ENCODE assay signal across 10 mouse cellular contexts in genomic region chr15:37020581-37021245, GRCm38 (mm10). TPM values are rescaled to one million over a fixed set of nuclear protein-coding genes. Genes with fewer than 3 reads are reported as not detected.
DNase-seq lines count a peak whose midpoint lies in the region; ATAC-seq and TF ChIP-seq lines count a peak whose summit lies in the region.
"Had no signal": no experiment of that assay in that cellular context is flagged by ENCODE, and none has a peak within 500 bp of the region (broad histone marks: within the 10 kb centered on the region; RNA-seq: fewer than 3 reads in every experiment).

No protein-coding gene starts in this region.

- CTCF ChIA-PET in Patski (lab: Charles Lee): interaction anchor here (0.5 kb wide), 1 partner anchor 19 kb away, joined by 3 read pairs; no protein-coding TSS in a partner anchor

- in situ Hi-C loops in Patski (cut with MboI; ENCODE audit: low pct_unique_long_range_greater_than_20kb): no loop called here

- no peaks in the 10 kb centered on the region for H3K9me3 ChIP-seq in liver, embryonic 11.5 days (ENCODE audit: control insufficient read depth, low read length)
- H3K9me3 ChIP-seq: midbrain, embryonic 13.5 days had no signal

- peak; percentile 70; the same call in 1 of the 2 replicates for ATAC-seq in cerebellum, adult (ENCODE audit: insufficient number of reproducible peaks, low FRiP score, low TSS enrichment)
- no peak for ATAC-seq in liver, embryonic 11.5 days (replicated peaks; ENCODE audit: low FRiP score)
- no peak for ATAC-seq in Patski
- peak; percentile 74 for ATAC-seq in inflammation-experienced regulatory T-cells, adult 6 months
- ATAC-seq in erythroid progenitor cell, adult 5-6 weeks (replicated peaks; ENCODE audit: low FRiP score, poor library complexity, severe bottlenecking): no peak
- ATAC-seq: midbrain, embryonic 13.5 days had no signal

- no peak overlapping the region for H3K27ac ChIP-seq in liver, adult 2 months (replicated peaks; ENCODE audit: insufficient read depth, low read depth, low read length)
- no peak overlapping the region for H3K27ac ChIP-seq in liver, embryonic 11.5 days (ENCODE audit: low read depth, low read length)
- H3K27ac ChIP-seq: midbrain, embryonic 13.5 days had no signal

- TF ChIP-seq CTCF in liver, adult 2 months (IDR thresholded peaks at IDR 0.05; ENCODE audit: low read depth, low read length): peak; percentile 56
- peak; percentile 48 for TF ChIP-seq CTCF in Patski (IDR thresholded peaks at IDR 0.05)

- POLR2A ChIA-PET in Patski (lab: Charles Lee): no interaction called here

- DNase-seq in cerebellum, adult 11 months: no peak
- DNase-seq in liver, adult 2 months (ENCODE audit: extremely low read depth, low read depth, low spot score): no peak
- no peak for DNase-seq in liver, embryonic 11.5 days (ENCODE audit: low spot score)
- no peak for DNase-seq in Patski (ENCODE audit: low read depth, low spot score)
- DNase-seq in adrenal gland, adult 8-10 months: no peak
- DNase-seq: thymus, postnatal 25 days had no signal

- no peaks in the 10 kb centered on the region for H3K79me2 ChIP-seq in liver, adult 2 months (ENCODE audit: control insufficient read depth, insufficient read depth, low read length)

- H3K4me1 ChIP-seq in liver, adult 2 months (ENCODE audit: control insufficient read depth, insufficient read depth, low read length): no peaks in the 10 kb centered on the region
- H3K4me1 ChIP-seq in liver, embryonic 11.5 days (replicated peaks; ENCODE audit: control insufficient read depth, insufficient read depth, low read length): no peaks in the 10 kb centered on the region
- H3K4me1 ChIP-seq: midbrain, embryonic 13.5 days had no signal

- H3K4me2 ChIP-seq in liver, embryonic 11.5 days: no peak overlapping the region
- H3K4me2 ChIP-seq: midbrain, embryonic 13.5 days had no signal

- H3K27me3 ChIP-seq in liver, adult 2 months (ENCODE audit: control insufficient read depth, insufficient read depth, low read length): no peaks in the 10 kb centered on the region
- no peaks in the 10 kb centered on the region for H3K27me3 ChIP-seq in liver, embryonic 11.5 days (replicated peaks; ENCODE audit: control insufficient read depth, insufficient read depth, low read length)
- H3K27me3 ChIP-seq in Patski: no peaks in the 10 kb centered on the region
- H3K27me3 ChIP-seq: midbrain, embryonic 13.5 days had no signal

- TF ChIP-seq POLR2A in liver, adult 2 months (IDR thresholded peaks at IDR 0.05; ENCODE audit: extremely low read depth, insufficient read depth, low read length): no peak

- H3K4me3 ChIP-seq in liver, adult 2 months (ENCODE audit: insufficient read depth, low read depth, low read length): no peak overlapping the region
- no peak overlapping the region for H3K4me3 ChIP-seq in liver, embryonic 11.5 days (ENCODE audit: low read depth, low read length)
- H3K4me3 ChIP-seq: midbrain, embryonic 13.5 days had no signal

- no peak overlapping the region for H3K9ac ChIP-seq in liver, adult 2 months (ENCODE audit: low read depth, low read length)
- no peak overlapping the region for H3K9ac ChIP-seq in liver, embryonic 11.5 days (ENCODE audit: low read depth, low read length)
- H3K9ac ChIP-seq: midbrain, embryonic 13.5 days had no signal

- no peaks in the 10 kb centered on the region for H3K36me3 ChIP-seq in liver, adult 2 months (ENCODE audit: control insufficient read depth, insufficient read depth, low read length)
- H3K36me3 ChIP-seq in liver, embryonic 11.5 days (ENCODE audit: control insufficient read depth, insufficient read depth, low read length): no peaks in the 10 kb centered on the region
- H3K36me3 ChIP-seq: midbrain, embryonic 13.5 days had no signal

RNA-seq across cellular contexts. Expression of gene Zfp706, which starts 13.1 kb away (rescaled TPM):
- total RNA-seq in liver, adult 2 months (2014; rRNA removed): 22.5 and 25.0 TPM in 2 replicates
- 22.5 and 23.0 TPM in 2 replicates for polyA plus RNA-seq in liver, adult 2 months (2012; rRNA removed)
- 419 and 426 TPM in 2 replicates for polyA plus RNA-seq in liver, embryonic 11.5 days (2014; fragmentation: Nextera tagmentation; extraction: Ambion mirVana)
- 267 TPM for polyA plus RNA-seq in Patski (2021)
- polyA plus RNA-seq in inflammation-experienced regulatory T-cells, adult 6 months (2017; shearing (Covaris generic)): 100 to 1,000 TPM; 401 to 459 (median 442) TPM
- total RNA-seq in erythroid progenitor cell, adult 5-6 weeks (2015; ENCODE audit: low replicate concordance): 44.9 and 71.7 TPM in 2 replicates
- total RNA-seq in erythroid progenitor cell, adult 5-6 weeks (2017; ENCODE audit: low replicate concordance): 7.3 and 18.0 TPM in 2 replicates
- 100 to 1,000 TPM; 172 to 234 (median 209) TPM for total RNA-seq in adrenal gland, adult 8-10 months (2022)

Comparison
In these comparisons a context has a peak if more than half of its experiments do, and no peak if none do; other contexts are left out.
1. RNA of gene Zfp706, which starts 13.1 kb away (polyA plus RNA-seq): 401 to 459 TPM in inflammation-experienced regulatory T-cells, adult 6 months, 419 to 426 TPM in liver, embryonic 11.5 days and 267 TPM in Patski (single experiment); 22.5 to 23.0 TPM in liver, adult 2 months; every median in the first group is over 10 times any median in the second.
2. ATAC-seq: peak in cerebellum, adult (single experiment) and inflammation-experienced regulatory T-cells, adult 6 months (single experiment); none in liver, embryonic 11.5 days (single experiment), Patski (single experiment) and erythroid progenitor cell, adult 5-6 weeks (single experiment).